11 mouse cellular contexts compared by ENCODE assay signal in the genomic region with DNA sequence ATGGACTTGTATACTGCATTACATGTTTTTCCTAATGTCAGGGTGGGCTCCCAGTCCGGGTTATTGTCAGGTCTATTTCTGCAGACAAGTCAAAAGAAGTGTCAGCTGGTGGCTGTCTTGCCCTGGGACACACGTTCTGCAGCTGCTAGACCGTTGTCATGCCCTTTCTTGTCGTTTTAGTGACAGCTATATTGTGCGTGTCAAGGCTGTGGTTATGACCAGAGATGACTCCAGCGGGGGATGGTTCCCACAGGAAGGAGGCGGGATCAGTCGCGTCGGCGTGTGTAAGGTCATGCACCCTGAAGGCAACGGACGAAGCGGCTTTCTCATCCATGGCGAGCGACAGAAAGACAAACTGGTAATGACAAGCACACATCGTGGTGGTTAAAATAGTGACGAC.
DNase-seq lines count a peak whose midpoint lies in the region; ATAC-seq and TF ChIP-seq lines count a peak whose summit lies in the region.
"Had no signal": no experiment of that assay in that cellular context is flagged by ENCODE, and none has a peak within 500 bp of the region (broad histone marks: within the 10 kb centered on the region; RNA-seq: fewer than 3 reads in every experiment).

No protein-coding gene starts in this region.

- no peak overlapping the region for H3K9ac ChIP-seq in kidney, embryonic 16.5 days (replicated peaks; ENCODE audit: low read length)
- H3K9ac ChIP-seq: forebrain, embryonic 12.5 days had no signal

- H3K79me3 ChIP-seq in C2C12 (ENCODE audit: low read depth), result peaks cover 47% of the 10 kb centered on the region

- peak; percentile 50 for ATAC-seq in kidney, embryonic 16.5 days (ENCODE audit: low FRiP score, low TSS enrichment)
- ATAC-seq: hindbrain, postnatal 0 days had no signal

- intact Hi-C loops in heart, postnatal 14 days (cut with DNase I), result no loop called here

- H3K4me3 ChIP-seq in kidney, embryonic 16.5 days (ENCODE audit: low read length), result no peak overlapping the region
- H3K4me3 ChIP-seq in C2C12 (ENCODE audit: insufficient read depth, poor library complexity, severe bottlenecking), result no peak overlapping the region
- H3K4me3 ChIP-seq: embryonic facial prominence, embryonic 10.5 days; forebrain, embryonic 12.5 days had no signal

- no peak overlapping the region for H3ac ChIP-seq in C2C12 (ENCODE audit: control insufficient read depth, insufficient read length, low read depth)

- peak overlapping the region; percentile 22; the same call in 1 of the 2 replicates for H3K4me2 ChIP-seq in kidney, embryonic 16.5 days (replicated peaks; ENCODE audit: low read depth, low read length)
- H3K4me2 ChIP-seq: forebrain, embryonic 12.5 days had no signal

- H3K27me3 ChIP-seq in kidney, embryonic 16.5 days (ENCODE audit: insufficient read depth, low read length), result no peaks in the 10 kb centered on the region
- no peaks in the 10 kb centered on the region for H3K27me3 ChIP-seq in C2C12 (ENCODE audit: control insufficient read depth, insufficient read depth, insufficient read length)
- H3K27me3 ChIP-seq: forebrain, embryonic 12.5 days had no signal

- H3K36me3 ChIP-seq in kidney, embryonic 16.5 days (ENCODE audit: insufficient read depth, low read length), result 0 out of 2 replicates have a peak, but pooled peaks cover 6% of the 10 kb centered on the region
- peaks cover 25% of the 10 kb centered on the region for H3K36me3 ChIP-seq in C2C12 (ENCODE audit: control insufficient read depth, insufficient read depth)

- 10% methylated on average over 18 of the region's 18 CpGs for WGBS in kidney, embryonic 16.5 days

- peaks cover 75% of the 10 kb centered on the region for H3K79me2 ChIP-seq in C2C12 (ENCODE audit: control insufficient read depth, insufficient read depth)

- no peaks in the 10 kb centered on the region for H3K9me3 ChIP-seq in kidney, embryonic 16.5 days (ENCODE audit: low read length)
- H3K9me3 ChIP-seq: embryonic facial prominence, embryonic 10.5 days; forebrain, embryonic 12.5 days had no signal

- H3K27ac ChIP-seq in kidney, embryonic 16.5 days (ENCODE audit: low read length), result no peak overlapping the region
- H3K27ac ChIP-seq: embryonic facial prominence, embryonic 10.5 days; forebrain, embryonic 12.5 days; hindbrain, postnatal 0 days had no signal

- no peak for TF ChIP-seq CTCF in C2C12 (IDR thresholded peaks at IDR 0.05; ENCODE audit: control insufficient read depth, insufficient read depth, insufficient read length)

- peaks cover 25% of the 10 kb centered on the region for H3K4me1 ChIP-seq in kidney, embryonic 16.5 days (ENCODE audit: insufficient read depth, low read length)
- H3K4me1 ChIP-seq: forebrain, embryonic 12.5 days had no signal

- DNase-seq in adrenal gland, adult (ENCODE audit: inconsistent age in 2 of 2, low spot score in 1 of 2), result peak; percentile 38 to 62
- no peak for DNase-seq in adrenal gland, adult 18-20 months (ENCODE audit: low spot score in 2 of 2)
- DNase-seq in kidney, adult 8-10 months, result no peak
- DNase-seq in kidney, postnatal 25 days, result peak; percentile 29 to 48
- DNase-seq in adipocyte (ENCODE audit: low spot score), result no peak
- no peak for DNase-seq in heart, postnatal 14 days

TF ChIP-seq in C2C12, 6 proteins besides CTCF, POLR2A, EP300 and RAD21:
- TF ChIP-seq FOSL1 (IDR thresholded peaks at IDR 0.05; ENCODE audit: insufficient read depth, low read length, poor library complexity, severe bottlenecking) (no peak), MYOD1 (IDR thresholded peaks at IDR 0.05; ENCODE audit: control insufficient read depth, insufficient read length, low read depth) (peak; percentile 39), MYOG (IDR thresholded peaks at IDR 0.05; ENCODE audit: control insufficient read depth, extremely low read depth, insufficient read length) (no peak)

Comparison
In these comparisons a context has a peak if more than half of its experiments do, and no peak if none do; other contexts are left out.
1. DNase-seq: peak in adrenal gland, adult (2 of 2) and kidney, postnatal 25 days (2 of 2); none in adrenal gland, adult 18-20 months (0 of 2), kidney, adult 8-10 months (0 of 2), adipocyte (single experiment) and heart, postnatal 14 days (0 of 2).